Mouse (Mus musculus) limb, embryonic 14.5 days (tissue): ENCODE measurements around the gene Olfr341. TPM values are rescaled to one million over a fixed set of nuclear protein-coding genes. Genes with fewer than 3 reads are reported as not detected.

Experiments
- ATAC-seq: fragments of 200-750 bp; cut with Nextera tagmentation; 2 replicates; pipeline ENCODE4 v1.8.0; 2017; ENCODE audit warnings: low read depth, moderate number of reproducible peaks, moderate TSS enrichment; ENCODE audit not compliant: low FRiP score
- DNase-seq: peaks from one replicate; pipeline ENCODE4 v3.0.0-alpha.2; 2015; ENCODE audit warnings: low spot score
- H3K27ac ChIP-seq: fragments of 300-500 bp; sonication (generic); replicated peaks from 2 replicates; pipeline ENCODE4 v1.5.1; 2014; ENCODE audit warnings: low read depth, mild to moderate bottlenecking, low read length, moderate library complexity, mixed read lengths
- H3K27me3 ChIP-seq: fragments of 300-500 bp; sonication (generic); 2 replicates; pipeline ENCODE4 v1.6.1; 2014; ENCODE audit warnings: low read length, mixed read lengths; ENCODE audit not compliant: control insufficient read depth, insufficient read depth
- H3K36me3 ChIP-seq: fragments of 300-500 bp; sonication (generic); 2 replicates; pipeline ENCODE4 v1.6.1; 2014; ENCODE audit warnings: mild to moderate bottlenecking, low read length, moderate library complexity, mixed read lengths; ENCODE audit not compliant: control insufficient read depth, insufficient read depth
- H3K4me1 ChIP-seq: fragments of 300-500 bp; sonication (generic); 2 replicates; pipeline ENCODE4 v1.6.1; 2014; ENCODE audit warnings: antibody characterized with exemption, low read length, mixed read lengths; ENCODE audit not compliant: control insufficient read depth, insufficient read depth
- H3K4me2 ChIP-seq: fragments of 300-500 bp; sonication (generic); replicated peaks from 2 replicates; pipeline ENCODE4 v1.6.1; 2014; ENCODE audit warnings: low read depth, mild to moderate bottlenecking, low read length, moderate library complexity; ENCODE audit not compliant: severe bottlenecking
- H3K4me3 ChIP-seq: fragments of 300-500 bp; sonication (generic); replicated peaks from 2 replicates; pipeline ENCODE4 v1.5.1; 2014; ENCODE audit warnings: low read length
- H3K9ac ChIP-seq: fragments of 300-500 bp; sonication (generic); 2 replicates; pipeline ENCODE4 v1.6.1; 2014; ENCODE audit warnings: mild to moderate bottlenecking, low read depth, low read length, moderate library complexity; ENCODE audit not compliant: severe bottlenecking
- H3K9me3 ChIP-seq: fragments of 300-500 bp; sonication (generic); 2 replicates; pipeline ENCODE4 v1.6.1; 2016; ENCODE audit warnings: low read length; ENCODE audit not compliant: control insufficient read depth
- POLR2A ChIP-seq: fragments of 200-500 bp; IDR thresholded peaks from 2 replicates; pipeline ENCODE4 v1.8.0; 2012; ENCODE audit warnings: inconsistent platforms, mild to moderate bottlenecking, moderate library complexity, borderline replicate concordance; ENCODE audit not compliant: insufficient read depth, insufficient read length; ENCODE audit errors: extremely low read depth
- WGBS: fragments of 180-500 bp; shearing (Covaris S2); extraction: QIAGEN DNeasy Blood & Tissue Kit; methylation state at CpG from one replicate; pipeline ENCODE4 v1.1.7; 2014; 5-methylcytosine and 5-hydroxymethylcytosine counted together
- polyA plus RNA-seq, 2 experiments: library from polyadenylated mRNA; depleted of rRNA in 1 of 2; stranded (reverse) in 1 of 2; unstranded in 1 of 2; fragments of >200 nt; fragmentation: Nextera tagmentation in 1 of 2; extraction: Ambion mirVana in 1 of 2; gene quantifications; 2 replicates each; pipeline versions ENCODE4 v1.2.1 to v1.2.3; 2012 to 2014

Olfr341 gene
- polyA plus RNA-seq (2012; rRNA removed): not detected in 2 replicates
- not detected in 2 replicates for polyA plus RNA-seq (2014; fragmentation: Nextera tagmentation; extraction: Ambion mirVana)

GRCm38 (mm10) chr2:36482368-36482767, at the start of gene Olfr341:
TSS of gene Olfr341 (minus strand) at chr2:36482468.
- no peak for ATAC-seq
- H3K4me2 ChIP-seq: no peak within 1 kb of the TSS
- no peaks in the 10 kb centered on the region for H3K36me3 ChIP-seq
- no peak within 1 kb of the TSS for H3K27ac ChIP-seq
- no peaks in the 10 kb centered on the region for H3K9me3 ChIP-seq
- H3K4me3 ChIP-seq: no peak within 1 kb of the TSS
- DNase-seq: no peak
- no peaks in the 10 kb centered on the region for H3K27me3 ChIP-seq
- H3K9ac ChIP-seq: no peak within 1 kb of the TSS
- H3K4me1 ChIP-seq: no peaks in the 10 kb centered on the region
- no peak for TF ChIP-seq POLR2A

DNA sequence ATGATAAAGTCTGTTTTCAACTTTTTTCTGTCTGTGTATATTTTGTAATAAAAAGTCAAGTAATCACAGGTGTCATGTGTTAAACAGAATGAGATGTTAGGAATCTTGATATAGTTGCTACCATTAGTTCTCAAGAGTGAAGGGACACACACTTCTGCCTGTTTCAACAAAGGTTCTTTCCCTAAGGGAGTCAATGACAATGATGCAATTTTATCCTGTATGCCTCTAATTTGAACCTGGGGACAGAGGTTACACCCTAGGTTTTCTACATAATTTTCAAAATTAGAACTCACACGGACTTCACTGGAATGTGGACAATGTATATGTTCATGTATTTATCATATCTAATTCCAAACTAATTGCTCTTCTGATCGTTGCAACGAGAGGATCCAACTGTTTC, 42.4 kb upstream of the Olfr341 start, which contains the start of gene Olfr342:
Olfr342 (plus strand) TSS at position 301 of the 400 bp plus-strand sequence.
- WGBS: 67% methylated on average over 3 of the region's 3 CpGs
- no peak within 1 kb of the TSS for H3K4me3 ChIP-seq
- no peak within 1 kb of the TSS for H3K27ac ChIP-seq
- no peak within 1 kb of the TSS for H3K9ac ChIP-seq
- TF ChIP-seq POLR2A: no peak
- DNase-seq (no peak), ATAC-seq (no peak)
- H3K4me2 ChIP-seq: no peak within 1 kb of the TSS
- H3K4me1 ChIP-seq: no peaks in the 10 kb centered on the region
- H3K27me3 ChIP-seq: no peaks in the 10 kb centered on the region
- H3K36me3 ChIP-seq: no peaks in the 10 kb centered on the region
- peaks cover 12% of the 10 kb centered on the region; the same call in 1 of the 2 replicates for H3K9me3 ChIP-seq

DNA sequence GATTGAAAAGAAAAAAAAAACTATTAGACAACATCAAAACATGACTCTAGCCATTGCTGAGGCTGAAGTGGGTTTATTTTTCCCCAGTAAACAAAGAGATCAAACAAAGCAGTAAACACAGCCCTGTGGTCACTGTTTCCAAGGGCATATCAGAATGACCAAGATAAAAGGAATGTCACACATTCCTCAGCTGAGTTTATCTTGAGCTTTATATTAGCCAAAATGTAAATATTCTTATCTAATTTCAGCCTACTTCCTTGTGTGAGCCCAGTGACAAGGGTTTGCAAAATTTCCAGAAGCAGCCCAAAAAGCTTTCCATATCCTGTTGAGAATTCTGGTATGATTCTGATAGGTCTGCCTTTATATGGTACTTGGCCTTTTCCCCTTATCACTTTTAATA, 8.6 kb downstream of the Olfr341 start:
- H3K9ac ChIP-seq: no peak overlapping the region
- DNase-seq (no peak), ATAC-seq (no peak)
- no peaks in the 10 kb centered on the region for H3K36me3 ChIP-seq
- no peak overlapping the region for H3K4me3 ChIP-seq
- no peaks in the 10 kb centered on the region for H3K9me3 ChIP-seq
- H3K4me2 ChIP-seq: no peak overlapping the region
- no peak for TF ChIP-seq POLR2A
- H3K4me1 ChIP-seq: no peaks in the 10 kb centered on the region
- no peaks in the 10 kb centered on the region for H3K27me3 ChIP-seq
- no peak overlapping the region for H3K27ac ChIP-seq

GRCm38 (mm10) chr2:36452287-36452686, 30.0 kb downstream of the Olfr341 start, which contains the start of gene Olfr340:
TSS of gene Olfr340 (plus strand) at chr2:36452587.
- H3K4me3 ChIP-seq: no peak within 1 kb of the TSS
- WGBS: 54% methylated on average over 1 of the region's 1 CpGs
- ATAC-seq: no peak
- no peaks in the 10 kb centered on the region for H3K36me3 ChIP-seq
- H3K9me3 ChIP-seq: no peaks in the 10 kb centered on the region
- TF ChIP-seq POLR2A: no peak
- H3K9ac ChIP-seq: no peak within 1 kb of the TSS
- H3K4me1 ChIP-seq: no peaks in the 10 kb centered on the region
- no peak within 1 kb of the TSS for H3K4me2 ChIP-seq
- DNase-seq: no peak
- H3K27me3 ChIP-seq: no peaks in the 10 kb centered on the region
- H3K27ac ChIP-seq: no peak within 1 kb of the TSS

Other genes starting within 250 kb of the Olfr341 start
- gene Olfr338, start 108.9 kb downstream of the Olfr341 start, polyA plus RNA-seq (2012; rRNA removed): not detected in 2 replicates
- not detected in 2 replicates for gene Olfr338, start 108.9 kb downstream of the Olfr341 start, polyA plus RNA-seq (2014; fragmentation: Nextera tagmentation; extraction: Ambion mirVana)
- not detected in 2 replicates for gene Olfr339, start 63.5 kb downstream of the Olfr341 start, polyA plus RNA-seq (2012; rRNA removed)
- not detected in 2 replicates for gene Olfr339, start 63.5 kb downstream of the Olfr341 start, polyA plus RNA-seq (2014; fragmentation: Nextera tagmentation; extraction: Ambion mirVana)
- gene Olfr340, start 29.9 kb downstream of the Olfr341 start, polyA plus RNA-seq (2012; rRNA removed): not detected in 2 replicates
- gene Olfr340, start 29.9 kb downstream of the Olfr341 start, polyA plus RNA-seq (2014; fragmentation: Nextera tagmentation; extraction: Ambion mirVana): not detected in 2 replicates
- gene Olfr342, start 42.5 kb upstream of the Olfr341 start, polyA plus RNA-seq (2012; rRNA removed): not detected in 2 replicates
- gene Olfr342, start 42.5 kb upstream of the Olfr341 start, polyA plus RNA-seq (2014; fragmentation: Nextera tagmentation; extraction: Ambion mirVana): not detected in 2 replicates
- gene Olfr344, start 84.2 kb upstream of the Olfr341 start, polyA plus RNA-seq (2012; rRNA removed): not detected in 2 replicates
- not detected in 2 replicates for gene Olfr344, start 84.2 kb upstream of the Olfr341 start, polyA plus RNA-seq (2014; fragmentation: Nextera tagmentation; extraction: Ambion mirVana)
- not detected in 2 replicates for gene Olfr345, start 157.6 kb upstream of the Olfr341 start, polyA plus RNA-seq (2012; rRNA removed)
- not detected in 2 replicates for gene Olfr345, start 157.6 kb upstream of the Olfr341 start, polyA plus RNA-seq (2014; fragmentation: Nextera tagmentation; extraction: Ambion mirVana)
- not detected in 2 replicates for gene Olfr346, start 203.3 kb upstream of the Olfr341 start, polyA plus RNA-seq (2012; rRNA removed)
- not detected in 2 replicates for gene Olfr346, start 203.3 kb upstream of the Olfr341 start, polyA plus RNA-seq (2014; fragmentation: Nextera tagmentation; extraction: Ambion mirVana)
- gene Olfr347, start 249.4 kb upstream of the Olfr341 start, polyA plus RNA-seq (2012; rRNA removed): not detected in 2 replicates
- gene Olfr347, start 249.4 kb upstream of the Olfr341 start, polyA plus RNA-seq (2014; fragmentation: Nextera tagmentation; extraction: Ambion mirVana): not detected in 2 replicates